Comparison of ENCODE assay signal across 11 mouse cellular contexts in the genomic region with DNA sequence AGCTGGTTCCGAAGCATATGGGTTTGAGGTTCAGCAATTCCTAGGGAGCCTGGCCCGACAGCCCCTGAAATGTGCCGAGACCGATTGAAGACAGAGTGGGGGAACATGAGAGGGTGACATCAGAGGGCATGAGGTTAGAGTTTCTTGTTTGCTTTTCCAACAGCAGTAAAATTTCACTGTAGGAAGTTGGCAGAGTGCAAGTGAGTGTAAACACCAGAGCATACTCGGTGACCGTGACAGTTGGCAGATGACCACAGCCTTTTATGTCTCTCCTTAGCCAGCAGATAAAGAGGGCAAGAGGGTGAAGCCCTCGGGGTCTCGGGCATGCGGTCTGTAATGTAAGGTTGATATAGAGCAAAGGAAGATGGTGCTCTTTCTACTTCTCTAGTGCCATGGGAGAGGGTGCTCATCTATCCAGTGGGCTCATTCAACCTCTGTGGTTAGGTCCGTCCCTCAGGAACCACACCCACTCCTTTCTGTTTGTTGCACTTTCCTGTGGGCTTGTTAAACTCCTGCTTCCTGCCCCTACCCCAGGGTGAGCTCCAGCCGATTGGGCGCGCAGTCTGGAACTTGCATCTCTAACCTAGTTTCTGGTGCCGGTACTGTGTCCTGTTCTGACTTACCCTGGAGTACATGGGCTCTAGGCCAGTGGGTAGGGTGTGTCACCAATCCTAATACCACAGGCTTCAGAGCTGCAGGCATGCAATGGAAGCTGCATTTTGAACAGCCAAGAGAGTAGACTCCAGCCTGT. TPM values are rescaled to one million over a fixed set of nuclear protein-coding genes. Genes with fewer than 3 reads are reported as not detected.
DNase-seq lines count a peak whose midpoint lies in the region; ATAC-seq and TF ChIP-seq lines count a peak whose summit lies in the region.
"Had no signal": no experiment of that assay in that cellular context is flagged by ENCODE, and none has a peak within 500 bp of the region (broad histone marks: within the 10 kb centered on the region; RNA-seq: fewer than 3 reads in every experiment).

No protein-coding gene starts in this region.

- no peak for TF ChIP-seq CTCF in C2C12 (IDR thresholded peaks at IDR 0.05; ENCODE audit: control insufficient read depth, insufficient read depth, insufficient read length)
- TF ChIP-seq CTCF in Patski (IDR thresholded peaks at IDR 0.05), result no peak

- in situ Hi-C loops in Patski (cut with MboI; ENCODE audit: low pct_unique_long_range_greater_than_20kb), result no loop called here

- DNase-seq in Patski (ENCODE audit: low read depth, low spot score), result no peak
- peak; percentile 27 for DNase-seq in heart, postnatal 4 days
- peak; percentile 38 to 59 for DNase-seq in lung, adult 18-20 months
- DNase-seq in ovary, postnatal 14 days (ENCODE audit: low spot score), result no peak
- DNase-seq in adrenal gland, postnatal 4 days (ENCODE audit: low spot score in 2 of 2), result no peak
- DNase-seq in cerebellum, adult 9-11 months, result no peak
- DNase-seq: thymus, postnatal 25 days had no signal

- ATAC-seq in Patski, result peak; percentile 49
- ATAC-seq in monocyte, adult 5-6 weeks (replicated peaks; ENCODE audit: insufficient number of reproducible peaks, low FRiP score, low TSS enrichment, poor library complexity, severe bottlenecking), result no peak
- ATAC-seq: hindbrain, embryonic 16.5 days had no signal

- H3K79me2 ChIP-seq in C2C12 (ENCODE audit: control insufficient read depth, insufficient read depth), result peaks cover 55% of the 10 kb centered on the region

- no peaks in the 10 kb centered on the region for H3K27me3 ChIP-seq in C2C12 (ENCODE audit: control insufficient read depth, insufficient read depth, insufficient read length)
- no peaks in the 10 kb centered on the region for H3K27me3 ChIP-seq in Patski
- H3K27me3 ChIP-seq: limb, embryonic 15.5 days had no signal

- H3ac ChIP-seq in C2C12 (ENCODE audit: control insufficient read depth, insufficient read length, low read depth), result peak overlapping the region; percentile 0

- peaks cover 5% of the 10 kb centered on the region for H3K79me3 ChIP-seq in C2C12 (ENCODE audit: low read depth)

- POLR2A ChIA-PET in Patski (lab: Charles Lee), result no interaction called here

- no peak overlapping the region for H3K4me3 ChIP-seq in C2C12 (ENCODE audit: insufficient read depth, poor library complexity, severe bottlenecking)
- H3K4me3 ChIP-seq: limb, embryonic 15.5 days had no signal

- H3K36me3 ChIP-seq in C2C12 (ENCODE audit: control insufficient read depth, insufficient read depth), result peaks cover 2% of the 10 kb centered on the region
- H3K36me3 ChIP-seq: limb, embryonic 15.5 days had no signal

- CTCF ChIA-PET in Patski (lab: Charles Lee), result interaction anchor here (0.7 to 2.0 kb wide), 3 partner anchors 14 to 19 kb away, joined by 3 to 5 read pairs (median 3); no protein-coding TSS in a partner anchor

TF ChIP-seq in C2C12, 6 proteins besides CTCF, POLR2A, EP300 and RAD21:
- TF ChIP-seq MYOG (IDR thresholded peaks at IDR 0.05; ENCODE audit: control insufficient read depth, extremely low read depth, insufficient read length) (no peak), CEBPB (IDR thresholded peaks at IDR 0.05; ENCODE audit: low read depth) (peak; percentile 7), FOSL1 (IDR thresholded peaks at IDR 0.05; ENCODE audit: insufficient read depth, low read length, poor library complexity, severe bottlenecking) (no peak), MYOD1 (IDR thresholded peaks at IDR 0.05; ENCODE audit: control insufficient read depth, insufficient read length, low read depth) (peak; percentile 14)

RNA-seq across cellular contexts. Expression of gene Galnt10, which starts 43.1 kb away (rescaled TPM):
- polyA plus RNA-seq in C2C12 (2012; fragmentation: generic; extraction: Trizol) (43.0 TPM), Patski (2021) (74.9 TPM)
- 1 to 10 TPM; 8.2 to 9.1 TPM for total RNA-seq in heart, postnatal 4 days (2021)
- 18.6 to 31.9 TPM (median 21.5 TPM) in 3 replicates for total RNA-seq in monocyte, adult 5-6 weeks (2017)
- 10 to 100 TPM; 44.5 to 46.2 TPM for total RNA-seq in adrenal gland, postnatal 4 days (2021)

Comparison
In these comparisons a context has a peak if more than half of its experiments do, and no peak if none do; other contexts are left out.
1. DNase-seq: peak in heart, postnatal 4 days (single experiment) and lung, adult 18-20 months (2 of 2); none in Patski (single experiment), ovary, postnatal 14 days (single experiment), adrenal gland, postnatal 4 days (0 of 2) and cerebellum, adult 9-11 months (single experiment).